Mouse (Mus musculus) CH12.LX (cell line): ENCODE data around the gene Traf5. TPM values are rescaled to one million over a fixed set of nuclear protein-coding genes. Genes with fewer than 3 reads are reported as not detected.

Experiments used
- DNase-seq: peaks from one replicate; pipeline ENCODE4 v3.0.0-alpha.2; 2013; ENCODE audit errors: extremely low read depth
- H3K27ac ChIP-seq: 2 replicates; pipeline ENCODE4 v1.5.1; 2012; ENCODE audit warnings: low read depth, mild to moderate bottlenecking, control low read depth, moderate library complexity; ENCODE audit not compliant: insufficient read depth
- H3K27me3 ChIP-seq: replicated peaks from 2 replicates; pipeline ENCODE3; 2012; ENCODE audit warnings: inconsistent platforms
- H3K36me3 ChIP-seq, 2 experiments: replicated peaks in 1 of 2; 2 replicates each; pipeline versions ENCODE3 to v1.6.1; 2012; ENCODE audit warnings: inconsistent platforms in 1 of 2, low read length in 1 of 2, mild to moderate bottlenecking in 1 of 2, mixed read lengths in 1 of 2, moderate library complexity in 1 of 2; ENCODE audit not compliant: control insufficient read depth in 1 of 2, insufficient read depth in 1 of 2
- H3K4me1 ChIP-seq, 2 experiments: 2 replicates each; pipeline ENCODE4 v1.6.1; 2012; ENCODE audit warnings: inconsistent platforms in 1 of 2, moderate library complexity in 1 of 2; ENCODE audit not compliant: insufficient read depth in 2 of 2, control insufficient read depth in 1 of 2
- H3K4me2 ChIP-seq: 2 replicates; pipeline ENCODE4 v1.6.1; 2012; ENCODE audit warnings: low read depth, mild to moderate bottlenecking, control low read depth; ENCODE audit not compliant: poor library complexity, insufficient read depth, severe bottlenecking
- H3K4me3 ChIP-seq, 3 experiments: fragments of 150-350 bp in 1 of 3; sonication (generic) in 1 of 3; replicated peaks in 1 of 3; 2 replicates each; pipeline versions ENCODE3 to v1.5.1; 2011 to 2012; ENCODE audit warnings: low read depth in 2 of 3, low read length in 2 of 3, mild to moderate bottlenecking in 2 of 3, moderate library complexity in 2 of 3, control low read depth in 1 of 3, improper control_type of control experiment in 1 of 3, inconsistent platforms in 1 of 3, mixed read lengths in 1 of 3; ENCODE audit not compliant: poor library complexity in 1 of 3
- H3K79me2 ChIP-seq: replicated peaks from 2 replicates; pipeline ENCODE4 v1.6.1; 2012; ENCODE audit warnings: mild to moderate bottlenecking, moderate library complexity; ENCODE audit not compliant: control insufficient read depth, poor library complexity, insufficient read depth, severe bottlenecking; ENCODE audit errors: extremely low read depth
- H3K9ac ChIP-seq: 2 replicates; pipeline ENCODE4 v1.6.1; 2012; ENCODE audit warnings: low read depth, mild to moderate bottlenecking, control low read depth, moderate library complexity; ENCODE audit not compliant: insufficient read depth
- H3K9me3 ChIP-seq: replicated peaks from 2 replicates; pipeline ENCODE3; 2012; ENCODE audit warnings: low read length, inconsistent platforms, mixed read lengths
- BHLHE40 ChIP-seq: IDR thresholded peaks from 2 replicates; pipeline ENCODE4 v1.6.1; 2011; ENCODE audit warnings: mild to moderate bottlenecking, low read depth, low read length, improper control_type of control experiment
- CHD1 ChIP-seq: IDR thresholded peaks from 2 replicates; pipeline ENCODE4 v1.6.1; 2012; ENCODE audit warnings: low read depth, low read length, improper control_type of control experiment, inconsistent platforms
- CTCF ChIP-seq, 2 experiments: IDR thresholded peaks in 1 of 2; conservative IDR thresholded peaks in 1 of 2; 2 replicates each; pipeline ENCODE4 v1.5.1; 2011 to 2012; ENCODE audit warnings: low read depth in 2 of 2, low read length in 2 of 2, improper control_type of control experiment in 1 of 2, inconsistent platforms in 1 of 2, mild to moderate bottlenecking in 1 of 2, moderate library complexity in 1 of 2
- E2F4 ChIP-seq: IDR thresholded peaks from 2 replicates; pipeline ENCODE4 v1.6.1; 2011; ENCODE audit warnings: low read depth, low read length, improper control_type of control experiment; ENCODE audit not compliant: insufficient replicate concordance
- EP300 ChIP-seq: IDR thresholded peaks from 2 replicates; pipeline ENCODE4 v1.6.1; 2011; ENCODE audit warnings: low read length, improper control_type of control experiment
- ETS1 ChIP-seq: conservative IDR thresholded peaks from 2 replicates; pipeline ENCODE4 v1.6.1; 2012; ENCODE audit warnings: low read depth, mild to moderate bottlenecking, inconsistent platforms, low read length, improper control_type of control experiment, moderate library complexity
- GABPA ChIP-seq: IDR thresholded peaks from 2 replicates; pipeline ENCODE4 v1.6.1; 2012; ENCODE audit warnings: low read depth, low read length, improper control_type of control experiment, inconsistent platforms; ENCODE audit not compliant: insufficient replicate concordance
- JUN ChIP-seq: IDR thresholded peaks from 2 replicates; pipeline ENCODE4 v1.6.1; 2011; ENCODE audit warnings: low read depth, mild to moderate bottlenecking, low read length, improper control_type of control experiment, moderate library complexity; ENCODE audit not compliant: insufficient read depth
- JUND ChIP-seq: conservative IDR thresholded peaks from 2 replicates; pipeline ENCODE4 v1.6.1; 2011; ENCODE audit warnings: low read depth, low read length, improper control_type of control experiment
- MAFK ChIP-seq: IDR thresholded peaks from 2 replicates; pipeline ENCODE4 v1.6.1; 2011; ENCODE audit warnings: low read length, improper control_type of control experiment; ENCODE audit not compliant: insufficient replicate concordance
- MAX ChIP-seq: IDR thresholded peaks from 2 replicates; pipeline ENCODE4 v1.6.1; 2011; ENCODE audit warnings: low read length, improper control_type of control experiment
- NRF1 ChIP-seq: IDR thresholded peaks from 2 replicates; pipeline ENCODE4 v1.6.1; 2014; ENCODE audit warnings: low read depth, mild to moderate bottlenecking, inconsistent platforms, low read length, improper control_type of control experiment, moderate library complexity
- RCOR1 ChIP-seq: conservative IDR thresholded peaks from 2 replicates; pipeline ENCODE4 v1.6.1; 2012; ENCODE audit warnings: low read depth, mild to moderate bottlenecking, inconsistent platforms, low read length, improper control_type of control experiment
- SMC3 ChIP-seq: IDR thresholded peaks from 2 replicates; pipeline ENCODE4 v1.6.1; 2011; ENCODE audit warnings: low read depth, low read length, improper control_type of control experiment
- TBP ChIP-seq: conservative IDR thresholded peaks from 2 replicates; pipeline ENCODE4 v1.6.1; 2011; ENCODE audit warnings: low read depth, low read length, improper control_type of control experiment
- TCF12 ChIP-seq: IDR thresholded peaks from 2 replicates; pipeline ENCODE4 v1.6.1; 2014; ENCODE audit warnings: low read depth, mild to moderate bottlenecking, inconsistent platforms, low read length, improper control_type of control experiment
- UBTF ChIP-seq: IDR thresholded peaks from 2 replicates; pipeline ENCODE4 v1.6.1; 2012; ENCODE audit warnings: low read depth, mild to moderate bottlenecking, inconsistent platforms, low read length, improper control_type of control experiment, moderate library complexity
- USF1 ChIP-seq: IDR thresholded peaks from 2 replicates; pipeline ENCODE4 v1.6.1; 2014; ENCODE audit warnings: low read depth, mild to moderate bottlenecking, inconsistent platforms, low read length, improper control_type of control experiment
- USF2 ChIP-seq: conservative IDR thresholded peaks from 2 replicates; pipeline ENCODE4 v1.6.1; 2011; ENCODE audit warnings: low read depth, low read length, improper control_type of control experiment
- ZC3H11A ChIP-seq: IDR thresholded peaks from 2 replicates; pipeline ENCODE4 v1.6.1; 2012; ENCODE audit warnings: low read depth, mild to moderate bottlenecking, inconsistent platforms, low read length, improper control_type of control experiment
- ZKSCAN1 ChIP-seq: IDR thresholded peaks from 2 replicates; pipeline ENCODE4 v1.6.1; 2012; ENCODE audit warnings: low read depth, inconsistent platforms, low read length, improper control_type of control experiment, borderline replicate concordance
- ZNF384 ChIP-seq: IDR thresholded peaks from 2 replicates; pipeline ENCODE4 v1.6.1; 2012; ENCODE audit warnings: low read depth, low read length, improper control_type of control experiment, inconsistent platforms
- dilution Hi-C: fragments of 300-500 bp; cut with MboI; formaldehyde crosslinking; loops from 2 replicates; pipeline ENCODE4 v1.14.3; 2020; ENCODE audit warnings: low sequenced_read_pairs; ENCODE audit not compliant: extremely low pct_unique_long_range_greater_than_20kb, extremely low pct_ligation_motif_present
- in situ Hi-C: fragments of 300-500 bp; cut with MboI; formaldehyde crosslinking; loops from 3 replicates; pipeline ENCODE4 v1.14.3; 2019; ENCODE audit warnings: low sequenced_read_pairs, low pct_ligation_motif_present, low pct_unique_long_range_greater_than_20kb, mixed read lengths
- polyA plus RNA-seq: library from polyadenylated mRNA; unstranded; fragments of >175 nt; gene quantifications from 2 replicates; pipeline ENCODE4 v1.2.1, GENCODE M21; 2012; ENCODE audit warnings: low read depth; ENCODE audit not compliant: insufficient read length
- total RNA-seq, 2 experiments: library from RNA; depleted of rRNA; stranded (reverse); fragments of 300-350 nt in 1 of 2; fragments of >200 nt in 1 of 2; gene quantifications; 2 replicates each; pipeline ENCODE4 v1.2.3; 2012 to 2014

Traf5 gene
- total and polyA plus RNA-seq, 3 experiments, result 21.3 to 38.7 (median 32.3) TPM

- Histone ChIP-seq H3K27me3 (no peaks in the 10 kb centered on the region), H3K4me1 (peaks cover 0 to 26% of the 10 kb centered on the region in 2 experiments; a peak in 2 of 4 replicates), H3K9ac (no peak overlapping the region), H3K4me3 (no peak overlapping the region)
- no peak for DNase-seq
- no peak for TF ChIP-seq BHLHE40
- no peak for TF ChIP-seq TCF12
- no peak for TF ChIP-seq ZNF384
- no peak for TF ChIP-seq USF2
- no peak for TF ChIP-seq TBP
- no peak for TF ChIP-seq MAFK
- TF ChIP-seq SMC3, result no peak
- no peak for TF ChIP-seq CTCF (conservative IDR thresholded peaks at IDR 0.05 in 1 of 2, IDR thresholded peaks at IDR 0.05 in 1 of 2; ENCODE audit: low read depth in 2 of 2, low read length in 2 of 2)
- no peak for TF ChIP-seq E2F4
- TF ChIP-seq ETS1, result no peak
- TF ChIP-seq, all 38 proteins: peak for 0
- dilution Hi-C loops (no loop called here), in situ Hi-C loops (no loop called here)
- peaks cover 31 to 89% of the 10 kb centered on the region in 2 experiments for H3K36me3 ChIP-seq
- peaks cover 6% of the 10 kb centered on the region for H3K9me3 ChIP-seq
- no peak overlapping the region for H3K27ac ChIP-seq
- H3K4me2 ChIP-seq, result no peak overlapping the region
- no peaks in the 10 kb centered on the region for H3K79me2 ChIP-seq
These were observed 22.3 kb downstream of the Traf5 start for GRCm38 (mm10) chr1:192069971-192070591.

DNA sequence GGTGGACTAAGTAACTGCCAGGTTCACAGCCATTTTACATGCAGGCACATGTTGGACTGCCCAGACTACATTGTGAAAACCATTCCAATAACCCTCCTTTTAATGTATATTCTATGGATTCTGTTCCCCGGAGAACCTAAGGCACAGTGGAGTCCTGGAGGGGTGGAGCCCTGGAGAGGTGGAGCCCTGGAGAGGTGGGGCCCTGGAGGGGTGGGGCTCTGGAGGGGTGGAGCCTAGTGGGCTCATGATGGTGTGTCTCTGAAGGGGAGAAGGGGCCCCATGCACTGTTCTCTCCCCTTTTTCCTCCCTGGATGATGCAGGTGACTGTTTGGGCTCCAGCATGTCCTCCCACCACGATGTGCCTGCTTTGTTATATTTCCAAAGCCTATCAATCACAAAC is 24.2 kb downstream of the Traf5 start:
- DNase-seq, result no peak
- Histone ChIP-seq H3K9ac (no peak overlapping the region), H3K27me3 (no peaks in the 10 kb centered on the region), H3K36me3 (peaks cover 38 to 94% of the 10 kb centered on the region in 2 experiments), H3K27ac (no peak overlapping the region), H3K9me3 (peaks cover 23% of the 10 kb centered on the region), H3K4me1 (peaks cover 0 to 16% of the 10 kb centered on the region in 2 experiments; a peak in 2 of 4 replicates), H3K4me3 (no peak overlapping the region), H3K79me2 (no peaks in the 10 kb centered on the region), H3K4me2 (no peak overlapping the region)
- TF ChIP-seq RCOR1, result no peak
- TF ChIP-seq CHD1, result no peak
- no peak for TF ChIP-seq EP300
- TF ChIP-seq NRF1, result no peak
- TF ChIP-seq JUN, result no peak
- TF ChIP-seq TBP, result no peak
- TF ChIP-seq MAX, result no peak
- no peak for TF ChIP-seq ZKSCAN1
- no peak for TF ChIP-seq BHLHE40
- TF ChIP-seq MAFK, result no peak
- TF ChIP-seq USF2, result no peak
- TF ChIP-seq JUND, result no peak
- no peak for TF ChIP-seq USF1
- no peak for TF ChIP-seq UBTF
- TF ChIP-seq ZC3H11A, result no peak
- TF ChIP-seq GABPA, result no peak
- in situ Hi-C loops, result no loop called here
- dilution Hi-C loops, result no loop called here
